Mouse (Mus musculus) right cerebral cortex, postnatal 4 days (tissue): ENCODE data around the gene Sept7.
"Not testable (repeated sequence)": the region's sequence is repeated elsewhere in the genome, so short reads cannot be mapped to it uniquely, and the experiment has no call there.

Source experiments
- DNase-seq: peaks from one replicate; pipeline ENCODE4 v3.0.0-alpha.2; 2022

Sept7 gene

DNA sequence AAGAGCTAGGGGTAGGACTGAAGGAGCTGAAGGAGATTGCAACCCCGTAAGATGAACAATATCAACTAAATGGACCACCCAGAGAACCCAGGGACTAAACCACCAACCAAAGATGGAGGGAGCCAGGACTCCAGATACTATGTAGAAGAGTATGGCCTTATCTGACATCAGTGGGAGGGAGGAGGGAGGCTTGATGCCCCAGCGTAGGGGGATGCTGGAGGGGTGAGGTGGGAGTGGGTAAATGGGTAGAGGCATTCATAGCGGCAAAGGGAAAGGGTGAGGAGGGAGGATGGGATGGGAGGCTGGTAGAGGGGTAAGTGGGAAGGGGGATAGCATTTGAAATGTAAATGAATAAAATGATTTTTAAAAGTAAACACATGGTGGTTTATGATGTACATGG lies 8.2 kb downstream of the Sept7 start:
- DNase-seq = no peak

DNA sequence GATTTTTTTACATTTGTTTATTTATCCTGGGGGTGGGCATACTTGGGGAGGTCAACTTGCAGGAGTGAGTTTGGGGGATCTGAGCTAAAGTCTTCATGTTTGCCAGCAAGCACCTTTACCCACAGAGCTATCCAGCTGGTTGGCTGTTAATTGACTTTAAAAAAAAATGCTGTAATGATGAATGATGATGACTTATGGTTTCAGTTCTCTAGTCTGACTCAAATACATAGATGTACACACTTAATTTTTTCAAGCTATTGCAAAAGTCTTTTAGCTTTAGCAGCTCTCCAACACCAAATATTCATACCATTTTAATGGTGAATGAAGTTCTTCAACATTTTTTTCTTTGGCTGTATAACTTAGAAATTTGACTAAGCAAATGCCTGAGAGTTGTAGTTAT lies 8.7 kb downstream of the Sept7 start:
- no peak for DNase-seq

DNA sequence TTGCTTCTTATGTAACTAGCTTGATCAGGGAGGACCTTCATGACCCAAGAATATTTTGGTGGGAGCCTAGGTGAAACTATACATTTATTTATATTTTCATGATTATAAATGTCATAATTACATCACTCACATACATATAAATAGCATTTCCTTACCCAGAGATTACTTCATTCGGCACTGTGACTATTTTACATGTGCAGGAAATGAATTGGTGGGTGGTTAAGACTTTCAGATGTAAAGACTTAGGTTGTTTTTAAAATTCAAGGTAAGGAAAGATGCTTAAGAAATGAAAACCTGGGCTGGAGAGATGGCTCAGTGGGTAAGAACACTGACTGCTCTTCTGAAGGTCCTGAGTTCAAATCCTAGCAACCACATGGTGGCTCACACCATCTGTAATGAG lies 9.8 kb downstream of the Sept7 start:
- no peak for DNase-seq

DNA sequence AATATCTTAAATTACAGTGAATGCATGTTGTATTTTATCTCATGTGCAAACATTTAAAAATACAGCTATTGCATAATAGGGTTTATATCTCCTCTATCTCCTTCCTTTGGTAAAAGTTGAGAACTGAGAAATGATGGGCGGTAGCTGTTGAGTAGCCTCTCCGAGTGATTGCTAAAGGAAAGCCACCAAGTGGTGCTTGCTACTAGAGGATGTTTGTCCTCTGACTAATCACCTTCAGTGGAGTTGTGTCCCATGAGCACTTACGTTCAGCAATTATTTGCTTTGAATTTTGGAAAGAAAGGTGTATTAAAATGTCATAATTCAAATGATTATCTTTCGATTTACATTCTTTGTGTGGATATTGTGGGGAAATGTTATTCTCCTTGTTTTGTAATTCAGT lies 13.6 kb downstream of the Sept7 start:
- DNase-seq = no peak

DNA sequence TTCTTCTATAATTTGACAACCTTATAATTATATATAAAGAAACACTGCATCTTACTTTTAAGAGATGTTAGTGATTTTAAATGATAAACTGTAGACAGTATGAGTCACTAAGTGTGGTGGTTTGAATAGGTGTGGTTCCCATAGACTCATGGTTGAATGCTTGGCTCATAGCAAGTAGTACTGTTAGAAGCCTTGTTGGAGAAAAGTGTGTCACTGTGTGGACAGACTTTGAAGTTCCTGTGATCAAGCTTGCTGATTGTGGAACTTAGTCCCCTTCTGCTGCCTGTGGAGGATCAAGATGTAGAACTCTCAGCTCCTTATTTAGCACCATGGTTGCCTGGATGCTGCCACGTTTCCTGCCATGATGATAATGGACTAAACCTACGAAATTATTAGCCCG lies 14.9 kb downstream of the Sept7 start:
- DNase-seq = no peak

DNA sequence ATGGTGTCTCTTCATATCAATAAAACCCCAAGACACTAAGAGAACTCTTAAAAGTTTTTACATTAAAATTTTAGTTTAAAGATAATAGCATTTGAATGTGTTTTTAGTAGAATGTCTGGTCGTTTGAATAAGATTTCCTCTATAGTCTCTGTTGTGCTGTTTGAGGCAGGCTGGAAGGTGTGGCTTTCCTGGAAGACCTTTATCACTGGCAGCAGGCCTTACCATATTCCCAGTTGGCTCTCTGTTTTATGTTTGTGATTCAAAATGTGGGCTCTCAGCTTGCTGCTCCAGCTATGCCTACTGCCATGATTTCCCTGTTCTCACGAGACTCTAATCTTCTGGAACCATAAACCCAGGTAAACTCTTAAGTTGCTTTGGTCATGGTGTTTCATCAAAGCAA lies 15.3 kb downstream of the Sept7 start:
- DNase-seq = no peak

DNA sequence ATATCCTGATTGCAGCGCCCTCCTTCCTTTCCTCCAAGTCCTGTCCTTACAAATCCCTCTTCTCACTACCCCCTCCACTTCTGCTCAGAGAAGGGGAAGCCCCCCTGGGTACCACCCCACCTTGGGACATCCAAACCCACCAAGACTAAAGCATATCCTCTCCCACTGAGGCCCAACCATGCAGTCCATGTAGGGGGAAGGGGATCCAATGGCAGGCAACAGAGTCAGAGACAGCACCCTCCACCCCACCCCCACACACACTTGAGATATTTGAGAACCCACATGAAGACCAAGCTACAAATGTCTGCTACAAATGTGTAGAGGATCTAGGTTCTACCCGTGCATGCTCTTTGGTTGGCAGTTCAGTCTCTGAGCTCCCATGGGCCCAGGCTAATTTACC lies 19.7 kb downstream of the Sept7 start:
- no peak for DNase-seq

DNA sequence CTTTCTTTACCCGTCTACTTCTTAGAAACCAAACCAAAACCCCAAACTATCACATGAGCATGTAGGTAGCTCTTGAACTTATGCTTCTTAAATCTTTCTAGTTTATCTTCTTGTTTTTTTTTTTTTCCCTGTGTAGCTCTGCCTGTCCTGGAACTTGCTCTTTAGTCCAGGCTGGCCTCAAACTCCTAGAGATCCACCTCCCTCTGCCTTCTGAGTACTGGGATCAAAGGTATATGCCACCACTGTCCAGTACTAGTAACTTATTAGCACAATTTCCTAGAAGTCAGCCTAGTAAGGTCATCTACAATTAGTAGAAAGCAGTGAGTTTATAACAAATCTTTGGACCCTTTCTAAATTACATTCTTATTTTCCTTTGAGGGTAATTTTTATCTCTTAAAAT lies 37.6 kb downstream of the Sept7 start:
- DNase-seq = no peak

DNA sequence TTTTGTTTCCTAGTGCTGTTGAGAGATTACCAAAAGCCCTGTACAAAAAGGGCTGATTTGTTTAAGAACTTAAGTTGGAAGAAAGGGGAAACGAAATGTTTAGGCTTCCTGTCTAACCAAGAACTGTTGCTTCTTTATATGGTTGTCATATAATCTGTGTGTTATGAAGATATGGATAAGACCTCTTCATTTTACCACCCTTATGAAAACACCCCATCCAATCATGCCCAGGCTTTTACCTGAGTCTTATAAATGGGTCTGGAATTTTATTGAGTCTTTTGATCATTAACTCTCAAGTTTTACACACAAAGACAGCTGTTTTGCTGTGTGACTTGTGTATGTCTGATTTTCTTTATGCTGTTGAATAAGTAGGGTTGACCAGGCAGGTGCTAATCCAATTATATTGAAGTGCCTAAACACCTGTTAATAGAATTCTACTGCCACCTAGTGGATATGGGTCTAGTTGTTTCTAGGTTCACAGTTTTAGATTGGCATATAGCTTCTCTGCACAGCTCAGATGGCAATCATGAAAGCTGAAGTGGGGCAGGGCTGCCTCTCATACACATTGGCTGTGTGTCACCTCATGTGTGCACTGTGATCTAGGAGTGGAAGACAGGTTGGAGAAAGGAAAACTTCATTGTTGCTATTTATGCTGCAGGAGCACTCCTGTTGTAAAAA lies 57.4 kb downstream of the Sept7 start:
- no peak for DNase-seq

DNA sequence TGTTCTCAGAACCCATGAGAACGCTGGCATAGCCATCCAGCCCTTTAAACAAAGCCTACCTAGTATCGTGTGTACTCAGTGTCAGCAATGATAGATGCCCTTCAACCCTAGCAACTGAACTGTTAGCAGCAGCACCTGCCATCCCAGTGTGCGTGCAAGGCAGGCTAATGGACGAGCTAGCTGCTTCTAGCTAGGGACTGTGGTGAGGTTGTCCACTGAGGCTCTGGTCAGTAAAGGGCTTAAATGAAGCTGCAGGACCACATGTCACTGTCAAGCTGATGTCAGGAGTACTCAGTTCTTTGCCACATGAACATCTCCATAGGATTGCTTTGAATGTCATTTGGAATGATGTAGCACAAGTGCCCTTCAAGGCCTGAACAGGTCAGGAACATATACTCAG lies 62.1 kb downstream of the Sept7 start:
- no peak for DNase-seq

DNA sequence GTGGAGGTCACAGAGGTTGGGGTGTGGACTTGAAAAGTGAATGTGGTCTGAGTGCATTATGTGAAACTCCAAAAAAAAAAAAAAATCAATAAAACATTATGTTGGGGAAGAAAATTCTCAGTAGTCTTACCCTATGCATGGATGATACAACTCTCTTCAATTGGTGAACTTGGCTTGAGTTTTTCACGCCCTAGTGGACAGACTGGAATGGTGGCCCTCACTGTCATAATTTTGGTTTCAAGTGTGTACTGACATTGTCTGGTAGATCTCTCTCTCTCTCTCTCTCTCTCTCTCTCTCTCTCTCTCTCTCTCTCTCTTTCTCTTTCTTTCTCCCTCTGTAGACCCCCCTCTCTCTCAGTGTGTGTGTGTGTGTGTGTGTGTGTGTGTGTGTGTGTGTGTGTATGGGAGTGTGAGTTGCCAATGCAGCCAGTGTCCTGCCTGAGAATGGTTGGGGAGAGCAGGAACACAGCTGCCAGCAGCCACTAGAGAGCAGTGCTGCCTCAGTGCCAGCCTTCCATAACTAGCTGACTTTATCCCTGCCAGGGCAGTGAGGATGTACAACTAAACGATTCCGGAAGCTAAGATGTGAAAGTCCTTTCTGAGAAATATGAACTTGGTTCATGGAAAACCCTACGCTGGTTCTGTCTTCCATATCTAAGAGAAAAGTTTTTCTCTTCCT lies 65.7 kb downstream of the Sept7 start:
- peak; percentile 68 for DNase-seq

DNA sequence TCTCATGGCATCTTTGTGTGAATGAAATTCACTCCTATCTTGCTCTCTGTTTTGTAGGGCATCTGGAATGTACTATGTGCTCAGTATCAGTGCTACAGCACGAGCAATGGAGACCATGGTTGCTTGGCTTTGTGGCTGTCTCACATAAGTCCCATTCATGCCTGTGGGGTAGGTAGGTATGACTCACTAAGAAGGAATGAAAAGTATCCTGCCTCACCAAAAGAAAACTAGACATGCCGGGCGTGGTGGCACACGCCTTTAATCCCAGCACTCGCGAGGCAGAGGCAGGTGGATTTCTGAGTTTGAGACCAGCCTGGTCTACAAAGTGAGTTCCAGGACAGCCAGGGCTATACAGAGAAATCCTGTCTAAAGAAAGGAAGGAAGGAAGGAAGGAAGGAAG lies 67.4 kb downstream of the Sept7 start:
- DNase-seq = not testable (repeated sequence)

DNA sequence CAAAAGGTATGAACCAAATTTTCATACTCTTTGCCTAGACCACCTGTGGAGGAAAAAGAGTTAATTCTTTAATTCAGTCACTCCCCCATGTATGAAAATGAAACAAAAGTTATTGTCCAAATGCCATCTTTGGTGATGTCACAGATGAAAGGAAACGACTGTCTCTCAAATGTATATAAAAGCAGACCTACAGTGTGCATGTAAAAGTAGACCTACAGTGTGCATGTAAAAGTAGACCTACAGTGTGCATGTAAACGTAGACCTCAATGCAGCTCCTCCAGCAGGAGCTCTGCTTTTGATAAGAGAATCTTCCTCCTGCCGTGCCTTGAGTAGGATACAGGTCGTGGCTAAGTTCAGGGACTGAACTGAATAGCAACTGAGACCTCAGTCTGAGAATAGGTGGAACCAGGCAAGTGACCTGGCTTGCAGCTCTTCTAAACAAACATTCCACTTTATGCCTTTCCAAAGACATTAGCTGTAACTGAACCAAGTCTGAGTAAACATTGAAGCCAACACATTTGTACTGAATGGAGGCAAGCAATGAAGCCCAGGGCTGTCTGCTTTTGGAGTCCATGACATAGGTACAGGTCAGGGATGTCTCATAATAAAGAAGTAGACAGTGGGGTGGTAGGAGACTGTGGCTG lies 75.6 kb downstream of the Sept7 start:
- no peak for DNase-seq

DNA sequence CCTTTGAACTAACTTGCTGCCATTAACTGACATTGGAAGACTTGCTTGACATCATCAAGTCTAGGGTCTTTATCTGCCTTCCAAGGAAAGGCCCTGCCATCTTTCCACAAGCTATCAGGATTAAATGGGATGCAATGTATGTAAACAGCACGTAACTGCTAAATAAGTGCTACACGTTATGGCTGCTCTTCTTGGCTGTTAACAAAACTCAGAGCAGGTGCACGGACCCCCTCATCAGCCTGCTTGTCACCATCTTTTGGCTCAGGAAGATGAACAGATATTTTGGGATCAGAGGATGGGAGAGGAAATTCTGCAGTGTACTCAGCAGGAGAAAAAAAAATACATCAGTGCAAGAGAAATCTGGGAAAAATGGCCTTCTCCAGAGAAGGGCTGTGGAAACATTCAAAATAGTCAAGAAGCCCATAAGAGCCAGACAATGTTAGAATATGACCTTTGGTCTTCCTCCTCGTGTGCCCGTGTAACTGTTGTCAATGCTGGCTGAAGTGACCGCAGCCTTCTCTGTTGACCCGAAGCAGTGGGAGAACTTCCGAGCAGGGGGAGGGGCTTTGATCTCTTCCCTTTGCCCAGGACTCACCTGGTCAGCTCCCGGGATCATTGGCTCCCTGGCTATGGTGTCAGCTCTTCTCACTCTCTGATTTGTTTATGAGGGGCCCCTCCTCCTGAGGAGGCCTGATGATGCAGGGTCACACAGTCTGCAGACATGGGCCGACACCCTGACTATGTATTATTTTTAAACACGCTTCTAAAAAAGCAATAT lies 76.9 kb downstream of the Sept7 start:
- DNase-seq = no peak

DNA sequence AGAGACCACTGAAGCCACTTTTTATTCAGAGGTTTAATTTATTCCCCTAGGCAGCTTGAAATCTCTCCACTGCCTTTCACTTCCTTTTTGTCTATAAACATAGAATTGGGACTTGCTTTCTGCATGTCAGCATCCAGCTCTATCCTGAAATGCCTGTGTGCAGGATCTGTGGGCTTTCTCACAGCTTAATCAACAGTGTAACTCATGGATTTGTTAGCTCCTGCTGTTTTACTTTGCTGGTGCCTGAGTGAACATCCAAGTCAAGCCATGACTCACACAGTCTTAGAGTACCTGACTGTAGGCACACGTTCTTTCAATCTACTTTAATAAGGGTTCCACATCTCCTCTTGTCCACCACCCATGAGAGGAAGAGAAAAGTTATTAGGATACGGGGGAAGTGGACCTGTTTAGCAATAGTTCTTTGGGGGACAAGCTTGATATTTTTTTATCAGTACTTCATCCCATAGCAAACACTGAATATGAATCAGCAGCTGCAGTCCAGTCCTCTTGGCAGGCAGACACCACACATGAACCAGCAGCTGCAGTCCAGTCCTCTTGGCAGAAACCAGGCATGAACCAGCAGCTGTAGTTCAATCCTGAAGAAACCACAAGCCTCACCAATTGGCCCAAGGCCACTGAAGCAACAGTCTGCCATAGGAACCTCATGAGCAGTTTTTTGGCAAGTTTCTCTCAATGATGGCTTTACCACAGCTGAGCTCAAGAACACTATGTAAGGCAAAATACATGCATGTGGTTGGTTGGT lies 85.4 kb downstream of the Sept7 start:
- no peak for DNase-seq

DNA sequence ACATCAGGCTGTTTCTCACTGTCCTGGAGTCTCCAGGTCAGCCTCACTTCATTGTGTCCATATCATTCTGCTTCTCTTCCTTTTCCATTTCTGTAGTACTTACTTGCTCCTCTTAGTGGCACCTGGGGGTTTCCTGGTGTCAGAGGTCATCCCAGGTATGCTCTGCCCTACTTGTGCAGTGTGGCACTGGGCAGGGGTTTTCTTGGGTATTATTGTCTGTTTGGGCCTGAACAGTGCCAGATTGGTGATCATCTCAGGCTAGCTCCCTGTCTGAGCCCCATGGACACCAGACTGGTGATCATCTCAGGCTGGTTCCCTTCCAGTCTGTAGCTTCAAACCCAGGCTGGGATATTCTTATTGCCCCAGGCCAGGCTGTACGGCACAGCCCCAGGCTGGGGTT lies 88.2 kb downstream of the Sept7 start:
- no peak for DNase-seq

DNA sequence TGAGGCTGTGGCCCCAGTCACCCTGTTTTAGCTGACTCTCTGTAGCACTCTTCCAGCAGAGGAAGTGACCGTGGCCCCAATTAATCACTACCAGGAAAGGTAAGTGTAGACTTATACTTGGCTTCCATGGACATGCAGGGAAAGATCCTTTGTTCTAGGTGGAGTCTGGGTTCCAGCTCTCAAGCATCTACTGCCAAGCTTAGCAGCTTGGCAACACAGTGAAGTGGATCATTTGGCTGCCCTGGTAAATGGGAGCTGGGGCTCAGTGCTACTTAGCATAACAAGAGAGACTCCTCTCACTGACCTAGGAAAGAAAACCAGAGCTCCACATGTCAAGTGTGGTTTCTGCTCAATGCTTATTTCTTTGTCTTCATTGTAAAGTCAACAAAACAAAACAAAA lies 101.5 kb downstream of the Sept7 start:
- no peak for DNase-seq

DNA sequence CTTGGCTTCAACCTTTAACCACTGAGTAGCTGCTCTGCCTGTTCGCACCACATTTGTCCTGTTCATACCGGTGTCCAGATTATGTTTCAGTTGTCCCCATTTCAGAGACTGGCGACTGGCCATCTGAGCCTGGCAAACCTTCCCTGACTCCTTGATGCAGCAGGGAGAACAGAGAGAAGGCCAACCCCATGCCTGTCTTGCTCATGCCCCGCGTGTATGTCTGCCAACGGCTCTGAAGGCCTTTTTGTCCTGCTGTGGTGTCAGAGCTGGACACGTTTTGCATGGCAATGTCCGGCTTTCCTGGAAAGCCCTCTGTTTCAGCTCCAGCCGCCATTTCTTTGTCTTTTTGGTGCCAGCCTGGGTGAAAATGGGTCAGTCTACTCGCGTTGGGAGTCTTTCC lies 103.6 kb downstream of the Sept7 start:
- peak; percentile 65 for DNase-seq

DNA sequence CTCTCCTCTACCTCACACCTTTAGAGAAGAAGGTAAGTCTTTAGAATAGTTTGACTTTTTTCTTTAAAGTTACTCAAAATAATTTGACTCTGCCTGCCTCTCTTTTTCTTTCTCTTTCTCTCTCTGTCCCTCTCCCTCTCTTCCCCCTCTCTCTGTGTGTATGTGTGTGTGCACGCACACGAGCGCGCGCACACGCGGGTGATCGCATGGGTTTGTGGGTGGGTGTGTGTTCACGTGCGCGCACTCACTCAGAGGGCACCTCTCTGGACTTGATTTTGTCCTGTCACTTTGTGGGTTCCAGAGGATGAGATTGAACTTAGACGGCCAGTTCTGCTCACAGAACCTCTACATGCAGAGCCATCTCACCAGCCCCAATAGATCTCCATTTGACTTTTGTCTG lies 105.3 kb downstream of the Sept7 start:
- DNase-seq = no peak

DNA sequence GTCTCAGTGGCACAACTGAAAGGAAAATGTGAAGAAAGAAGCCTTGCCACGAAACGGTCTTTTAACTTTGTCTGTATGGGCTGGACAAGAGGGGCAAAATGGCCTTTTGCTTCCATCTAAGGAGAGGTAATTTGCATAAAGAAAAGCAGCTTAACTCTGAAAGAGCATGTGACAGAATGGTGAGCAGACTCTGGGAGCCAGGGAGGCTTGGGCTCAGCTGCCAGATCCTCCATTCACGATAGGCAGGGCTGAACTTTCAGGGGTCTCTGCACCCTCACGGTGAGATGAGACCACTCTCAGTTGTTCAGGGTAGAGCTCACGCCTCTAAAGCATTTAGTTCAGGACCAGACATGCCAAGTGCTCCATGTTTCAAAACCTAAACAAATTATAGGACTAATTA lies 105.8 kb downstream of the Sept7 start:
- no peak for DNase-seq
